Mouse (Mus musculus) subcutaneous adipose tissue, adult 2 months (tissue): ENCODE data around the gene Asna1. TPM values are rescaled to one million over a fixed set of nuclear protein-coding genes. Genes with fewer than 3 reads are reported as not detected.

ENCODE experiments used
- polyA plus RNA-seq: library from polyadenylated mRNA; depleted of rRNA; stranded (reverse); fragments of >200 nt; gene quantifications from 2 replicates; pipeline ENCODE4 v1.2.3, GENCODE M21; 2012; ENCODE audit warnings: low replicate concordance; rRNA removed

The Asna1 gene
- polyA plus RNA-seq = 184 and 205 TPM in 2 replicates

GRCm38 (mm10) chr8:85025098-85025932, at the start of gene Asna1:
Gene Asna1, minus strand, starts transcription at chr8:85025281.

GRCm38 (mm10) chr8:85071514-85072281, 46.6 kb upstream of the Asna1 start, which contains the start of gene Dhps:
Gene Dhps, plus strand, starts transcription at chr8:85071757.

GRCm38 (mm10) chr8:85067982-85068381, 42.9 kb upstream of the Asna1 start, which contains the start of gene Gm5741:
Gene Gm5741, minus strand, starts transcription at chr8:85067982.

GRCm38 (mm10) chr8:85059879-85060616, 35.0 kb upstream of the Asna1 start, which contains the start of gene Fbxw9:
Gene Fbxw9, plus strand, starts transcription at chr8:85060055.

GRCm38 (mm10) chr8:85036718-85037365, 11.8 kb upstream of the Asna1 start, which contains the start of gene Tnpo2:
Gene Tnpo2, plus strand, starts transcription at chr8:85036915.

GRCm38 (mm10) chr8:85026670-85027515, 1.8 kb upstream of the Asna1 start, which contains the start of gene Trir:
Gene Trir, plus strand, starts transcription at chr8:85026823.

GRCm38 (mm10) chr8:85014431-85014830, 10.7 kb downstream of the Asna1 start, which contains the start of gene Best2:
Gene Best2, minus strand, starts transcription at chr8:85014531.

GRCm38 (mm10) chr8:84990349-84990748, 34.7 kb downstream of the Asna1 start, which contains the start of gene Hook2:
Gene Hook2, plus strand, starts transcription at chr8:84990603.

GRCm38 (mm10) chr8:84978248-84978940, 46.7 kb downstream of the Asna1 start, which contains the start of gene Junb:
Gene Junb, minus strand, starts transcription at chr8:84978718.

GRCm38 (mm10) chr8:84969241-84970134, 55.6 kb downstream of the Asna1 start, which contains the start of the genes Gm49661, Prdx2 and Rnaseh2a:
Gene Gm49661, minus strand, starts transcription at chr8:84969433.
Gene Prdx2, plus strand, starts transcription at chr8:84969587.
Gene Rnaseh2a, minus strand, starts transcription at chr8:84969767.

Other genes with a start within 250 kb of the Asna1 start
- gene Nfix, start 224.9 kb downstream of the Asna1 start, polyA plus RNA-seq = 59.3 and 122 TPM in 2 replicates
- gene Dand5, start 202.5 kb downstream of the Asna1 start, polyA plus RNA-seq = 4.0 TPM in 2 replicates
- gene Gadd45gip1, start 193.8 kb downstream of the Asna1 start, polyA plus RNA-seq = 10.2 and 33.6 TPM in 2 replicates
- gene Rad23a, start 184.6 kb downstream of the Asna1 start, polyA plus RNA-seq = 104 and 105 TPM in 2 replicates
- 216 and 341 TPM in 2 replicates for gene Calr, start 178.3 kb downstream of the Asna1 start, polyA plus RNA-seq
- gene Farsa, start 168.3 kb downstream of the Asna1 start, polyA plus RNA-seq = 43.3 and 77.7 TPM in 2 replicates
- gene Syce2, start 153.2 kb downstream of the Asna1 start, polyA plus RNA-seq = 1.1 and 2.7 TPM in 2 replicates
- 87.4 and 112 TPM in 2 replicates for gene Gcdh, start 131.4 kb downstream of the Asna1 start, polyA plus RNA-seq
- gene Klf1, start 123.4 kb downstream of the Asna1 start, polyA plus RNA-seq = 0.22 and 0.30 TPM in 2 replicates
- 29.4 and 31.5 TPM in 2 replicates for gene Dnase2a, start 116.7 kb downstream of the Asna1 start, polyA plus RNA-seq
- gene Mast1, start 87.9 kb downstream of the Asna1 start, polyA plus RNA-seq = 0.03 and 0.10 TPM in 2 replicates
- not detected in 2 replicates for gene Rtbdn, start 78.3 kb downstream of the Asna1 start, polyA plus RNA-seq
- not detected in 2 replicates for gene Gm49661, start 55.8 kb downstream of the Asna1 start, polyA plus RNA-seq
- gene Prdx2, start 55.7 kb downstream of the Asna1 start, polyA plus RNA-seq = 246 and 252 TPM in 2 replicates
- gene Rnaseh2a, start 55.5 kb downstream of the Asna1 start, polyA plus RNA-seq = 38.6 and 47.8 TPM in 2 replicates
- 35.0 and 39.1 TPM in 2 replicates for gene Junb, start 46.6 kb downstream of the Asna1 start, polyA plus RNA-seq
- gene Hook2, start 34.7 kb downstream of the Asna1 start, polyA plus RNA-seq = 2.5 and 10.6 TPM in 2 replicates
- gene Best2, start 10.8 kb downstream of the Asna1 start, polyA plus RNA-seq = not detected in 2 replicates
- gene Trir, start 1.5 kb upstream of the Asna1 start, polyA plus RNA-seq = 61.2 and 143 TPM in 2 replicates
- gene Tnpo2, start 11.6 kb upstream of the Asna1 start, polyA plus RNA-seq = 74.9 and 104 TPM in 2 replicates
- gene Fbxw9, start 34.8 kb upstream of the Asna1 start, polyA plus RNA-seq = 36.0 and 48.0 TPM in 2 replicates
- 0.85 TPM in 1 of 2 replicates, not detected in the other for gene Gm5741, start 42.7 kb upstream of the Asna1 start, polyA plus RNA-seq
- 31.5 and 54.1 TPM in 2 replicates for gene Dhps, start 46.5 kb upstream of the Asna1 start, polyA plus RNA-seq
- 156 and 164 TPM in 2 replicates for gene Wdr83os, start 55.5 kb upstream of the Asna1 start, polyA plus RNA-seq
- 33.8 and 37.5 TPM in 2 replicates for gene Wdr83, start 56.0 kb upstream of the Asna1 start, polyA plus RNA-seq
- gene Man2b1, start 58.0 kb upstream of the Asna1 start, polyA plus RNA-seq = 98.6 and 103 TPM in 2 replicates
- gene Zfp791, start 97.8 kb upstream of the Asna1 start, polyA plus RNA-seq = 0.86 and 1.5 TPM in 2 replicates
- gene Cks1brt, start 126.6 kb upstream of the Asna1 start, polyA plus RNA-seq = not detected in 2 replicates
- gene Olfr371, start 200.7 kb upstream of the Asna1 start, polyA plus RNA-seq = not detected in 2 replicates